Mouse (Mus musculus) gastrocnemius, postnatal 36 days (tissue): Measurements from ENCODE around the gene Foxe3. TPM values are rescaled to one million over a fixed set of nuclear protein-coding genes. Genes with fewer than 3 reads are reported as not detected.

ENCODE experiments used
- DNase-seq, 2 experiments: peaks; one replicate each; pipeline ENCODE4 v3.0.0; 2022
- intact Hi-C: fragments of 180-260 bp; cut with DNase I; formaldehyde crosslinking; loops from one replicate; pipeline ENCODE4 v1.15.1; 2025
- total RNA-seq, 2 experiments: library from RNA; stranded (reverse); gene quantifications; 2 replicates each; pipeline ENCODE4 v1.2.3; 2021

The Foxe3 gene
- total RNA-seq, 2 experiments from 2014 or later, result not detected

DNA sequence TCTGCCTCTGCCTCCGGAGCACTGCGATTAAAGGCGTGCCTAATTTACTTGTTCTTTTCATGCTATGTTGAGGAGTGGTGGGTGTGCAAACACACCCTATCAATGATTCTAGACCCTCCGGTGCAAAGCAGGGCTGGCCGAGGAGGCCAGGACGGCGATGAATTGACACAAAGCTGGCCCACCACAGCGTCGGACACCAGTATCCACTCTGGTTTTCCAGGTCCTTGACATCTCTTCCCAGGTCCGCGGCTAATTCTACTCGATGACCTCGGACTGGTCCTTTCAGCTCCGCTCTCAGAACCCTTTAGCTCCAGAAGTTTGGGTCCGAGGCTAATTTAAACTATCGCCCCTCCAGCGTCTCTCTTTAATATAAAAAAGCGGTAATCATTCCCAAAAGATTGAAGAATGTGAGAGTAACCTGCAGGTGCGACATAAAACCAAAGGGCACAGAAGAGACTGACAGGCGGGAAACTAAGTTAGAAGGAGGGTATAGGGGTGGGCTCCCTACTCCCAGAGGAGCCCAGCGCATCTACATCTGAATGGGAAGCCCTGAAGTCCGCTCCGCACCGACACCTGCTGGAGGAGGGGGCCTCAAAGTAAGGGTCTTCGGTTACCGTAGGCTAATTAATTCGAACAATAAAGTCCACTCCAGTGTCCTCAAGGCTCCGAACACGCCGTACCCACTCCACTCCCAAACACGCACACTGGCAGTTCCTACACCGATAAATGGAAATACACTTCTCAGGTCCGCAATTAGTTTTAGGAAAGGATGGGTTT is 24.8 kb downstream of the Foxe3 start:
- DNase-seq, result no peak
- intact Hi-C loops, result no loop called here

DNA sequence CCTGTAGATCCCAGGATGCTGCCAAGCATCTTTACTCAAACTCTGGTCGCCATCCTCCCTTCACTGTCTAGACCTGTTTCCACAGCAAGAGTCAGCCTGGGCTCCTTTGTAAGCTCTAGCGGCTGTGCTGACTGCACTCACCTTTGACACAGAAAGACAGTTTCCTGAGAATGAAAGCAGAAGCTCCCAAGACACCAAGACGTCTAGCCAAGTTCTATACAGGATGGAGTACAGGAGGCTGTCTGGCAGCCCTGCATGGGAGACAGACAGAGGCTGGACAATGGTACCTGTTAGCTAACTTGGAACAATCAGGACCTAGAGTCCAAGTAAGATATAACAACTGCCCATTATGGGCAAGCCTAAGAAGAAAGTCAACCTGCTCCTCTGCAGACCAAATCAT is 25.9 kb downstream of the Foxe3 start:
- intact Hi-C loops, result no loop called here
- DNase-seq, result no peak

DNA sequence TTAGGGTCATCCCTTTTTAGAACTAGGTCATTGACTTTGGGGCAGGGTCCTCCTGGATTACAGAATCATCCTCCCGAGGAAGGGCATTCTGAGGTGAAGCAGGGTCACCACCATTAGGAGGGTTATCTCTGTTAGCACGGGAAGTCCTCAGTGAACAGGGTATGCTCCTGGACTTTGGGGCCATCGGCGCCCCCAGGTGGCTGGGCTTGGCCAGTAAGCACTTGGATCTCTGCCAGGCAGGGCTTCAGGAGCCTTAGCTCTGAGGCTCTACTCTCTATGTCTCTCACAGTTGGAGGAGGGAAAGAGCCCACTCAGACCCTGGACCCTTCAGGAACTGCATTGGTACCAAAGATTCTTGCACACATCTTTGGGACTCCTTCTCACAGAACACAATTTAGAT is 28.0 kb downstream of the Foxe3 start:
- DNase-seq, result no peak
- intact Hi-C loops, result no loop called here

DNA sequence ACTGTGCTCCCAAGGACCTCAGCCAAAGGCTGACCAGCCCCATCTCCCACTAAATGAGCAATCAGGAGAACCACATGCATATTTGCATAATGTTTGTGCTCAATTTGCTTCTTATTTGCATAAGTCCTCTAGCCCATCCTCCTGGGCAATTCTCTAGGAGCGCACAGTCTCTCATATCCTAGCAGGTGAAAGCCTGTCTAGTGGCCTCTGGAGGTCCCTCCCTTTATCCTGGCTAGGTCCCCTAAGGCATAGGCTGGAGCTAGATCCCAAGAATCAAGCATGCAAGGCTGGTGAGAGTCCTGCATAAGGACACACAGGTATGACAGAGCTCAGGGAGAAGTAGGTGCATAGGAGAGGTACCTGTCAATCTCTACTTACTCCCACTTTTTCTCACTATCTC is 43.6 kb downstream of the Foxe3 start:
- DNase-seq, result no peak
- intact Hi-C loops, result no loop called here

DNA sequence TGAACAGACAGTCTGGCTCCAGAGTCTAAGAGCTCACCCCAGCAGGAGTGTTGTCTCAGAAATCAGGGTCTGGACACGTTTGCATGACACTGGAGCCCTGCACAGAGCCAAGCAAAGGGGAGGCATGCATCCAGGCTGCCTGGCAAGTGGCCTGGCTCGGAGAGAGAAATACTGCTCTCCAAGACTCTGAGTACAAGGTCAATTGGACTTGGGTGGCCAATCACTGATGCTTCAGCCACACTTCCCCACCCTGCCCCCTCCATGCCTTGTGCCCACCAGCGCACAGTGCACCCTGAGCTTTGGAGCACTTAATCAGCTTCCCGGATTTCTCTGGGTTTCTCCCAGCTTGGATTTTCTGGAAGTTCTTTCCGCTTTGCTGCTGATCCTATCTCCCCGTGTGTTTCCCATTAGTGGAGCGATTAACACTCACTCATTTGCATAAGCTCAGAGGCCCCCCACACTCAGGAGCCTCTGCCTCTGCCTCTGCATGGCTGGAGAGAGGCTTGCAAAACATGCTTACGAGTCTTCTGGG is 49.3 kb downstream of the Foxe3 start:
- intact Hi-C loops, result no loop called here

More for the DNA sequence above, 49.3 kb downstream of the Foxe3 start:
- no peak for DNase-seq

Other genes starting within 250 kb of the Foxe3 start
- gene Gm12830, start 104.3 kb downstream of the Foxe3 start, total RNA-seq, result not detected
- gene Foxd2, start 17.1 kb downstream of the Foxe3 start, total RNA-seq, result under 1 TPM; 0.23 to 0.47 TPM
- gene Cmpk1, start 61.2 kb upstream of the Foxe3 start, total RNA-seq, result 10 to 100 TPM; 18.1 to 20.2 TPM
- gene Stil, start 74.1 kb upstream of the Foxe3 start, total RNA-seq, result under 1 TPM; 0.10 to 0.23 TPM
- gene Tal1, start 130.4 kb upstream of the Foxe3 start, total RNA-seq, result 1 to 10 TPM; 1.2 TPM
- not detected for gene Pdzk1ip1, start 162.7 kb upstream of the Foxe3 start, total RNA-seq
- not detected for gene Cyp4x1, start 208.3 kb upstream of the Foxe3 start, total RNA-seq